Mouse (Mus musculus) heart, embryonic 16.5 days (tissue): Measurements from ENCODE around the gene D430041D05Rik. TPM values are rescaled to one million over a fixed set of nuclear protein-coding genes. Genes with fewer than 3 reads are reported as not detected.

ENCODE experiments used
- ATAC-seq: fragments of 200-750 bp; cut with Nextera tagmentation; replicated peaks from 2 replicates; pipeline ENCODE4 v1.8.0; 2017; ENCODE audit warnings: moderate number of reproducible peaks; ENCODE audit not compliant: insufficient read depth, low FRiP score; ENCODE audit errors: extremely low read depth
- H3K27ac ChIP-seq: fragments of 300-500 bp; sonication (generic); 2 replicates; pipeline ENCODE4 v1.5.1; 2014; ENCODE audit warnings: mild to moderate bottlenecking, low read length, control low read depth, moderate library complexity
- H3K27me3 ChIP-seq: fragments of 300-500 bp; sonication (generic); 2 replicates; pipeline ENCODE4 v1.6.1; 2014; ENCODE audit warnings: low read length, mixed read lengths; ENCODE audit not compliant: control insufficient read depth, insufficient read depth
- H3K36me3 ChIP-seq: fragments of 300-500 bp; sonication (generic); 2 replicates; pipeline ENCODE4 v1.6.1; 2014; ENCODE audit not compliant: control insufficient read depth, insufficient read depth
- H3K4me1 ChIP-seq: fragments of 300-500 bp; sonication (generic); 2 replicates; pipeline ENCODE4 v1.6.1; 2014; ENCODE audit warnings: low read length, mixed read lengths; ENCODE audit not compliant: control insufficient read depth, insufficient read depth
- H3K4me2 ChIP-seq: fragments of 300-500 bp; sonication (generic); 2 replicates; pipeline ENCODE4 v1.6.1; 2014; ENCODE audit warnings: low read depth, mild to moderate bottlenecking, control low read depth, low read length
- H3K4me3 ChIP-seq: fragments of 300-500 bp; sonication (generic); 2 replicates; pipeline ENCODE4 v1.5.1; 2014; ENCODE audit warnings: mild to moderate bottlenecking, control low read depth, low read length
- H3K9ac ChIP-seq: fragments of 300-500 bp; sonication (generic); 2 replicates; pipeline ENCODE4 v1.6.1; 2014; ENCODE audit warnings: low read length, control low read depth
- H3K9me3 ChIP-seq: fragments of 300-500 bp; sonication (generic); replicated peaks from 2 replicates; pipeline ENCODE4 v1.6.1; 2016; ENCODE audit warnings: low read length; ENCODE audit not compliant: control insufficient read depth
- WGBS: fragments of 180-500 bp; shearing (Covaris S2); extraction: QIAGEN DNeasy Blood & Tissue Kit; methylation state at CpG from one replicate; pipeline ENCODE4 v1.1.7; 2014; 5-methylcytosine and 5-hydroxymethylcytosine counted together
- polyA plus RNA-seq: library from polyadenylated mRNA; unstranded; fragments of >200 nt; fragmentation: Nextera tagmentation; extraction: Ambion mirVana; gene quantifications from 2 replicates; pipeline ENCODE4 v1.2.1, GENCODE M21; 2015

Gene D430041D05Rik
- polyA plus RNA-seq, 1 experiment from 2014 or later: 0.20 TPM

GRCm38 (mm10) chr2:104442341-104442740, 31.5 kb upstream of the D430041D05Rik start:
- H3K27ac ChIP-seq: no peak overlapping the region
- ATAC-seq: no peak
- no peaks in the 10 kb centered on the region for H3K9me3 ChIP-seq
- no peaks in the 10 kb centered on the region for H3K27me3 ChIP-seq
- H3K4me1 ChIP-seq: peaks cover 16% of the 10 kb centered on the region
- H3K4me2 ChIP-seq: no peak overlapping the region
- H3K4me3 ChIP-seq: no peak overlapping the region
- H3K9ac ChIP-seq: no peak overlapping the region
- WGBS: 75% methylated on average over 4 of the region's 4 CpGs
- peaks cover 28% of the 10 kb centered on the region for H3K36me3 ChIP-seq

- no peaks in the 10 kb centered on the region for H3K27me3 ChIP-seq
- no peaks in the 10 kb centered on the region for H3K4me1 ChIP-seq
- 91% methylated on average over 3 of the region's 3 CpGs for WGBS
- no peaks in the 10 kb centered on the region for H3K9me3 ChIP-seq
- H3K4me2 ChIP-seq: no peak overlapping the region
- peaks cover 60% of the 10 kb centered on the region for H3K36me3 ChIP-seq
- no peak for ATAC-seq
- no peak overlapping the region for H3K9ac ChIP-seq
- no peak overlapping the region for H3K4me3 ChIP-seq
- H3K27ac ChIP-seq: no peak overlapping the region
Measured at GRCm38 (mm10) chr2:104436226-104436625, 25.4 kb upstream of the D430041D05Rik start.

- Histone ChIP-seq H3K4me1 (peaks cover 5% of the 10 kb centered on the region), H3K27ac (no peak overlapping the region), H3K9me3 (no peaks in the 10 kb centered on the region), H3K27me3 (no peaks in the 10 kb centered on the region), H3K4me2 (no peak overlapping the region), H3K4me3 (no peak overlapping the region), H3K36me3 (peaks cover 59% of the 10 kb centered on the region), H3K9ac (no peak overlapping the region)
- no peak for ATAC-seq
- WGBS: 88% methylated on average over 6 of the region's 6 CpGs
Measured at GRCm38 (mm10) chr2:104431067-104431466, 20.3 kb upstream of the D430041D05Rik start.

GRCm38 (mm10) chr2:104430566-104430965, 19.8 kb upstream of the D430041D05Rik start:
- H3K4me2 ChIP-seq: no peak overlapping the region
- H3K9ac ChIP-seq: no peak overlapping the region
- no peak overlapping the region for H3K27ac ChIP-seq
- 77% methylated on average over 5 of the region's 5 CpGs for WGBS
- no peak for ATAC-seq
- no peaks in the 10 kb centered on the region for H3K9me3 ChIP-seq
- peaks cover 5% of the 10 kb centered on the region for H3K4me1 ChIP-seq
- H3K36me3 ChIP-seq: peaks cover 56% of the 10 kb centered on the region
- no peaks in the 10 kb centered on the region for H3K27me3 ChIP-seq
- no peak overlapping the region for H3K4me3 ChIP-seq

GRCm38 (mm10) chr2:104426112-104426511, 15.3 kb upstream of the D430041D05Rik start:
- H3K4me1 ChIP-seq: peaks cover 5% of the 10 kb centered on the region
- WGBS: 56% methylated on average over 3 of the region's 3 CpGs
- H3K9ac ChIP-seq: no peak overlapping the region
- ATAC-seq: no peak
- no peaks in the 10 kb centered on the region for H3K9me3 ChIP-seq
- peaks cover 28% of the 10 kb centered on the region for H3K36me3 ChIP-seq
- H3K27ac ChIP-seq: no peak overlapping the region
- no peaks in the 10 kb centered on the region for H3K27me3 ChIP-seq
- no peak overlapping the region for H3K4me2 ChIP-seq
- no peak overlapping the region for H3K4me3 ChIP-seq

- H3K4me1 ChIP-seq: peaks cover 5% of the 10 kb centered on the region
- peaks cover 5% of the 10 kb centered on the region for H3K36me3 ChIP-seq
- no peak overlapping the region for H3K9ac ChIP-seq
- WGBS: 4% methylated on average over 1 of the region's 1 CpGs
- H3K27ac ChIP-seq: no peak overlapping the region
- no peaks in the 10 kb centered on the region for H3K27me3 ChIP-seq
- H3K9me3 ChIP-seq: 0 out of 2 replicates have a peak, but pooled peaks cover 3% of the 10 kb centered on the region
- H3K4me3 ChIP-seq: no peak overlapping the region
- no peak for ATAC-seq
- no peak overlapping the region for H3K4me2 ChIP-seq
Measured at GRCm38 (mm10) chr2:104422230-104422629, 11.4 kb upstream of the D430041D05Rik start.

GRCm38 (mm10) chr2:104420805-104421204, 10.0 kb upstream of the D430041D05Rik start:
- 55% methylated on average over 4 of the region's 4 CpGs for WGBS
- H3K4me1 ChIP-seq: no peaks in the 10 kb centered on the region; the same call in 1 of the 2 replicates
- H3K36me3 ChIP-seq: peaks cover 3% of the 10 kb centered on the region
- H3K27me3 ChIP-seq: no peaks in the 10 kb centered on the region
- H3K27ac ChIP-seq: no peak overlapping the region
- H3K9ac ChIP-seq: no peak overlapping the region
- no peak overlapping the region for H3K4me2 ChIP-seq
- no peak for ATAC-seq
- H3K9me3 ChIP-seq: 0 out of 2 replicates have a peak, but pooled peaks cover 3% of the 10 kb centered on the region
- no peak overlapping the region for H3K4me3 ChIP-seq

GRCm38 (mm10) chr2:104419999-104420398, 9.2 kb upstream of the D430041D05Rik start:
- Histone ChIP-seq H3K36me3 (peaks cover 2% of the 10 kb centered on the region), H3K4me3 (no peak overlapping the region), H3K4me1 (no peaks in the 10 kb centered on the region; the same call in 1 of the 2 replicates), H3K9ac (no peak overlapping the region), H3K4me2 (no peak overlapping the region), H3K27ac (no peak overlapping the region), H3K9me3 (0 out of 2 replicates have a peak, but pooled peaks cover 3% of the 10 kb centered on the region), H3K27me3 (no peaks in the 10 kb centered on the region)
- 71% methylated on average over 1 of the region's 1 CpGs for WGBS
- no peak for ATAC-seq

GRCm38 (mm10) chr2:104419411-104419810, 8.6 kb upstream of the D430041D05Rik start:
- H3K9me3 ChIP-seq: 0 out of 2 replicates have a peak, but pooled peaks cover 3% of the 10 kb centered on the region
- H3K36me3 ChIP-seq: no peaks in the 10 kb centered on the region; the same call in 1 of the 2 replicates
- ATAC-seq: no peak
- no peak overlapping the region for H3K27ac ChIP-seq
- no peak overlapping the region for H3K4me2 ChIP-seq
- H3K9ac ChIP-seq: no peak overlapping the region
- H3K4me3 ChIP-seq: no peak overlapping the region
- H3K4me1 ChIP-seq: no peaks in the 10 kb centered on the region; the same call in 1 of the 2 replicates
- H3K27me3 ChIP-seq: no peaks in the 10 kb centered on the region
- 87% methylated on average over 2 of the region's 2 CpGs for WGBS
